Mouse (Mus musculus): ENCODE data around the gene Gm49721. TPM values are rescaled to one million over a fixed set of nuclear protein-coding genes. Genes with fewer than 3 reads are reported as not detected.
"Not testable (repeated sequence)": the region's sequence is repeated elsewhere in the genome, so short reads cannot be mapped to it uniquely, and the experiment has no call there.

The Gm49721 gene
- polyA plus RNA-seq, 1 experiment from 2014 or later, result not detected

GRCm38 (mm10) chr17:7001790-7002585 is 23.3 kb downstream of the Gm49721 start:
- not testable (repeated sequence) for H3K4me3 ChIP-seq (ENCODE audit: low read depth, low read length); H3K4me2 ChIP-seq (replicated peaks; ENCODE audit: low read depth, low read length); H3K9me3 ChIP-seq (ENCODE audit: control insufficient read depth, low read length); H3K9ac ChIP-seq (ENCODE audit: low read depth, low read length); H3K27ac ChIP-seq (ENCODE audit: low read depth, low read length); H3K4me1 ChIP-seq (replicated peaks; ENCODE audit: control insufficient read depth, insufficient read depth, low read length); ATAC-seq (ENCODE audit: low FRiP score); H3K36me3 ChIP-seq (ENCODE audit: control insufficient read depth, insufficient read depth, low read length); DNase-seq (ENCODE audit: low spot score); H3K27me3 ChIP-seq (ENCODE audit: control insufficient read depth, insufficient read depth, low read length)
- 92% methylated on average over 8 of the region's 12 CpGs for WGBS

- not testable (repeated sequence) for DNase-seq (ENCODE audit: low spot score); H3K27ac ChIP-seq (ENCODE audit: low read depth, low read length); H3K9me3 ChIP-seq (ENCODE audit: control insufficient read depth, low read length); H3K9ac ChIP-seq (ENCODE audit: low read depth, low read length); H3K27me3 ChIP-seq (ENCODE audit: control insufficient read depth, insufficient read depth, low read length); H3K4me1 ChIP-seq (replicated peaks; ENCODE audit: control insufficient read depth, insufficient read depth, low read length); H3K4me3 ChIP-seq (ENCODE audit: low read depth, low read length); ATAC-seq (ENCODE audit: low FRiP score); H3K36me3 ChIP-seq (ENCODE audit: control insufficient read depth, insufficient read depth, low read length); H3K4me2 ChIP-seq (replicated peaks; ENCODE audit: low read depth, low read length)
- no CpG with 5 or more reads among the region's 3 CpGs for WGBS
Measured at GRCm38 (mm10) chr17:7003392-7003791, 24.7 kb downstream of the Gm49721 start.

GRCm38 (mm10) chr17:7005646-7006045 is 26.9 kb downstream of the Gm49721 start:
- not testable (repeated sequence) for ATAC-seq (ENCODE audit: low FRiP score); H3K9ac ChIP-seq (ENCODE audit: low read depth, low read length); H3K4me3 ChIP-seq (ENCODE audit: low read depth, low read length); H3K36me3 ChIP-seq (ENCODE audit: control insufficient read depth, insufficient read depth, low read length); H3K9me3 ChIP-seq (ENCODE audit: control insufficient read depth, low read length); DNase-seq (ENCODE audit: low spot score); H3K27me3 ChIP-seq (ENCODE audit: control insufficient read depth, insufficient read depth, low read length); H3K4me2 ChIP-seq (replicated peaks; ENCODE audit: low read depth, low read length); H3K4me1 ChIP-seq (replicated peaks; ENCODE audit: control insufficient read depth, insufficient read depth, low read length); H3K27ac ChIP-seq (ENCODE audit: low read depth, low read length)
- WGBS, result 69% methylated on average over 3 of the region's 4 CpGs

- H3K36me3 ChIP-seq (ENCODE audit: control insufficient read depth, insufficient read depth, low read length); H3K4me2 ChIP-seq (replicated peaks; ENCODE audit: low read depth, low read length); H3K9ac ChIP-seq (ENCODE audit: low read depth, low read length); H3K4me1 ChIP-seq (replicated peaks; ENCODE audit: control insufficient read depth, insufficient read depth, low read length); H3K9me3 ChIP-seq (ENCODE audit: control insufficient read depth, low read length); H3K27me3 ChIP-seq (ENCODE audit: control insufficient read depth, insufficient read depth, low read length); ATAC-seq (ENCODE audit: low FRiP score); H3K27ac ChIP-seq (ENCODE audit: low read depth, low read length); DNase-seq (ENCODE audit: low spot score); H3K4me3 ChIP-seq (ENCODE audit: low read depth, low read length): not testable (repeated sequence)
Measured at GRCm38 (mm10) chr17:7008885-7009284, 30.2 kb downstream of the Gm49721 start.

- not testable (repeated sequence) for H3K4me1 ChIP-seq (replicated peaks; ENCODE audit: control insufficient read depth, insufficient read depth, low read length); ATAC-seq (ENCODE audit: low FRiP score); H3K9me3 ChIP-seq (ENCODE audit: control insufficient read depth, low read length); H3K27ac ChIP-seq (ENCODE audit: low read depth, low read length); H3K27me3 ChIP-seq (ENCODE audit: control insufficient read depth, insufficient read depth, low read length); H3K4me3 ChIP-seq (ENCODE audit: low read depth, low read length); H3K4me2 ChIP-seq (replicated peaks; ENCODE audit: low read depth, low read length); H3K36me3 ChIP-seq (ENCODE audit: control insufficient read depth, insufficient read depth, low read length); DNase-seq (ENCODE audit: low spot score); H3K9ac ChIP-seq (ENCODE audit: low read depth, low read length)
- no CpG with 5 or more reads among the region's 7 CpGs for WGBS
Measured at GRCm38 (mm10) chr17:7009440-7009839, 30.7 kb downstream of the Gm49721 start.

- 73% methylated on average over 4 of the region's 9 CpGs for WGBS
- not testable (repeated sequence) for ATAC-seq (ENCODE audit: low FRiP score); H3K4me1 ChIP-seq (replicated peaks; ENCODE audit: control insufficient read depth, insufficient read depth, low read length); H3K27me3 ChIP-seq (ENCODE audit: control insufficient read depth, insufficient read depth, low read length); H3K9me3 ChIP-seq (ENCODE audit: control insufficient read depth, low read length); DNase-seq (ENCODE audit: low spot score); H3K9ac ChIP-seq (ENCODE audit: low read depth, low read length); H3K36me3 ChIP-seq (ENCODE audit: control insufficient read depth, insufficient read depth, low read length); H3K27ac ChIP-seq (ENCODE audit: low read depth, low read length); H3K4me3 ChIP-seq (ENCODE audit: low read depth, low read length); H3K4me2 ChIP-seq (replicated peaks; ENCODE audit: low read depth, low read length)
Measured at GRCm38 (mm10) chr17:7009901-7010300, 31.2 kb downstream of the Gm49721 start.

GRCm38 (mm10) chr17:7014190-7014589 is 35.5 kb downstream of the Gm49721 start:
- ATAC-seq (ENCODE audit: low FRiP score); H3K4me3 ChIP-seq (ENCODE audit: low read depth, low read length); H3K4me2 ChIP-seq (replicated peaks; ENCODE audit: low read depth, low read length); H3K4me1 ChIP-seq (replicated peaks; ENCODE audit: control insufficient read depth, insufficient read depth, low read length); H3K9me3 ChIP-seq (ENCODE audit: control insufficient read depth, low read length); H3K27ac ChIP-seq (ENCODE audit: low read depth, low read length); H3K36me3 ChIP-seq (ENCODE audit: control insufficient read depth, insufficient read depth, low read length); H3K9ac ChIP-seq (ENCODE audit: low read depth, low read length); H3K27me3 ChIP-seq (ENCODE audit: control insufficient read depth, insufficient read depth, low read length); DNase-seq (ENCODE audit: low spot score): not testable (repeated sequence)
- no CpG with 5 or more reads among the region's 1 CpGs for WGBS

- not testable (repeated sequence) for H3K4me2 ChIP-seq (replicated peaks; ENCODE audit: low read depth, low read length); H3K27ac ChIP-seq (ENCODE audit: low read depth, low read length); H3K9ac ChIP-seq (ENCODE audit: low read depth, low read length); H3K27me3 ChIP-seq (ENCODE audit: control insufficient read depth, insufficient read depth, low read length); H3K36me3 ChIP-seq (ENCODE audit: control insufficient read depth, insufficient read depth, low read length); DNase-seq (ENCODE audit: low spot score); H3K4me3 ChIP-seq (ENCODE audit: low read depth, low read length); H3K9me3 ChIP-seq (ENCODE audit: control insufficient read depth, low read length); H3K4me1 ChIP-seq (replicated peaks; ENCODE audit: control insufficient read depth, insufficient read depth, low read length)
- 16% methylated on average over 6 of the region's 14 CpGs for WGBS
- ATAC-seq (ENCODE audit: low FRiP score), result peak; percentile 82
Measured at GRCm38 (mm10) chr17:7025257-7025656, 46.6 kb downstream of the Gm49721 start, which contains the start of gene Gm1604a. Gene Gm1604a, plus strand, starts transcription at chr17:7025568.

GRCm38 (mm10) chr17:7025764-7026346 is 47.2 kb downstream of the Gm49721 start:
- not testable (repeated sequence) for H3K27ac ChIP-seq (ENCODE audit: low read depth, low read length); ATAC-seq (ENCODE audit: low FRiP score); H3K4me3 ChIP-seq (ENCODE audit: low read depth, low read length); H3K9me3 ChIP-seq (ENCODE audit: control insufficient read depth, low read length); H3K4me2 ChIP-seq (replicated peaks; ENCODE audit: low read depth, low read length); H3K9ac ChIP-seq (ENCODE audit: low read depth, low read length); H3K4me1 ChIP-seq (replicated peaks; ENCODE audit: control insufficient read depth, insufficient read depth, low read length); DNase-seq (ENCODE audit: low spot score); H3K27me3 ChIP-seq (ENCODE audit: control insufficient read depth, insufficient read depth, low read length); H3K36me3 ChIP-seq (ENCODE audit: control insufficient read depth, insufficient read depth, low read length)
- WGBS, result 62% methylated on average over 3 of the region's 14 CpGs

Measured in hindbrain, embryonic 11.5 days (tissue).